Mouse (Mus musculus): Measurements from ENCODE around the gene Ano3. TPM values are rescaled to one million over a fixed set of nuclear protein-coding genes. Genes with fewer than 3 reads are reported as not detected.

Ano3 gene
- total RNA-seq, 2 experiments from 2014 or later: not detected

DNA sequence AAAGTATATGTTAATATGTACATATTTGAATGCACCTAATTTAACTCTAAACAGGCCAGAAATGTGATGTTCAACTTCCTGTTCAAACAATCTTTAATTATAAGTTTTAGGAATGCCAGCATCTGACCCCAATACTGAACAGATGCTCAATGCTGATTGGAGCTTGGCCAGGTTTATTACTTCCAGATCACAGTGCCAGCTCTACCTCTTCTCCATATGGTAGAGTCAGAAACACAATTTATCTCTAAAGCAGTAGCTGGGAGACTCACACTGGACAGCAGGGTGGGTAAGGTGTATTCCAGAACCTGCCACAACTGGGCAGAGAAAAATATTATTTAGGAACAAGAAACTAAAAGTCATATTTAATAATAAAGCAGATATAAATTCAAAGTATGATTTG lies 134.5 kb downstream of the Ano3 start:
- no peak for ATAC-seq (replicated peaks; ENCODE audit: poor library complexity, severe bottlenecking)

DNA sequence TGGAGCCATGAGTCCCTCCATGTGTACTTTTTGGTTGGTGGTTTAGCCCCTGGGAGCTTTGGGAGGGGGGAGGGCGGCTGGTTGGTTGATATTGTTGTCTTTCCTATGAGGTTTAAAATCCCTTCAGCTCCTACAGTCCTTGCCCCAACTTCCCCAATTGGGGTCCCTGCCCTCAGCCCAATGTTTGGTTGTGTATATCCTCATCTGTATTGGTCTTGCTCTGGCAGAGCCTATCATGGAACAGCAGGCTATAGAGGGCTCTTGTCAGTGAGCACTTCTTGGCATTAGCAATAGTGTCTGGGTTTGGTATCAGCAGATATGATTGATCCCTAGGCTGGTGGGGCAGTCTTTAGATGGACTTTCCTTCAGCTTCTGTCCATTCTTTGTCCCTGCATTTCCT lies 135.8 kb downstream of the Ano3 start:
- no peak for ATAC-seq (replicated peaks; ENCODE audit: poor library complexity, severe bottlenecking)

- ATAC-seq (replicated peaks; ENCODE audit: poor library complexity, severe bottlenecking): no peak
Observed at GRCm38 (mm10) chr2:110806302-110807093, 144.2 kb downstream of the Ano3 start.

DNA sequence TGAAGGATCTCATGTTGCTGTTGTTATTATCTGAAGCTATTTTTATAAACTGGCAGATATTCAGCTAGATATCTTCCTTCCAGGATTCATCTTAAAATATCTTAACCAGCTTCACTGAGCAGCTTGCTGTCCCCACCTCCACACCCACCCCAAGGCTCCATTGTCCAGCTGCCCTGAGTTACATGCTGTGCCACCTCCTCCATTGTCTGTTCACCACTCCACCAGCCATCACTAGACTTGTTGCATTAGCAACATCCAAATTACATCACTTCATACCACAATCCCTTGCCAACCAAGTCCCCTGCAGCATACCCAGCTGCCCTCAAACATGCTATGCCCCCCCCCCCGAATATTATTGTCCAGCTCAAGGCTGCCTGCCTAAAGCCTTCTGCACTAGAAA lies 154.8 kb downstream of the Ano3 start:
- no peak for ATAC-seq (replicated peaks; ENCODE audit: poor library complexity, severe bottlenecking)

GRCm38 (mm10) chr2:110795433-110795832 lies 155.3 kb downstream of the Ano3 start:
- ATAC-seq (replicated peaks; ENCODE audit: poor library complexity, severe bottlenecking): no peak

GRCm38 (mm10) chr2:110787396-110787795 lies 163.3 kb downstream of the Ano3 start:
- ATAC-seq (replicated peaks; ENCODE audit: poor library complexity, severe bottlenecking): no peak

DNA sequence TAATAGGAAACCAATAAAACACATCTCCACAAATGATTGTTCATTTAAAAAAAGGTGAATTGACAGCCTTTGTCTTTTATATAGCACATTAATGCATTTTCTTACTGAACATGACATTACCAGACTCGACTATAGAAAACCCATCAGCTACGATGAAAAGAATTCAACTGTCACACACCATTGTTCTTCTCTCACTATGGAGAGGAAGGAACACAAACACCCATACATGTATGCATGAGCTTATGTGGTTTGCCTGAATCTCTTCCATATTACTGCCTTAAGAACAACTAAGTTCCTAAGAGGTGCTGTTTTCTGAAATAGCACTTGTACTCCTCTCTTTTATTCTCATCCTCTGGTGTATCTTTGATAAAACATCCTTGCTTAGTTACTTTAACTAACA lies 191.3 kb downstream of the Ano3 start:
- ATAC-seq (replicated peaks; ENCODE audit: poor library complexity, severe bottlenecking): no peak

DNA sequence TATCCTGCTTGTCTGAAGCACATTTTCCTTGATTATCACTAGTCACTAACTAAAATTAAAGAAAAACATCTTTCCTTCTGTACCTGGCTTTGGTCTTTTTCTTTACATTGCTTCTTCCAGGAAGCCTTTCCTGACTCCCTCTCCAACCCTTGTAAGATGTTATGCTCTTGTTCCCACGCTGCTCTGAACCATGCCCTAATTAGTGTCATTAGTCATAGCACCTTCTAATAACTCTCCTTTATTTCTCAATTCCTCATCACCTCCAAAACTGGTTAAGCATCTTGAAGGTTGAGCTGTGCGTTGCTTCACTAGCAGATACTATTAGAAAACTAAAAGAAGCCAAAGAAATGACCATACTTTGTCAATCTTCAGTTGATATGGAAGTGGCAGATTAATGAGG lies 193.2 kb downstream of the Ano3 start:
- ATAC-seq (replicated peaks; ENCODE audit: poor library complexity, severe bottlenecking): no peak

DNA sequence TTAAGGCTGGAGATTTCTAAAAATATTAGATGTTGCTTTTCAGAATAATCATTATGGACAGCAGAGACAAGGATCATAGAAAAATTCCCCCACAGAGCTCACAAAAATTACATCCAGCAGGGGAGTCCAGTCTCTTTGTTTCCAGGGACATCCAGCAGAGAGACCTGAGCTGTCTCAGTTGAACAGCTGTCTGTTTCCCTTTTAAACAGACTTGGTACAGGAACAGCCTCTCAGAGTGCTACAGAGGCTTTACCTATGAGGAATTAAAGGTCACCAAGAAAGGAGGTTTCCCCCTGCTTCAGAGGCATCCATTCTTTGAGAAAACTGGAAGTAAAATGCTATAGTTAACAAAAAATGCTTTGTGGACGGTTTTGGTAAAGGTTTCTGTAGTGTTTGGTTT lies 210.2 kb downstream of the Ano3 start:
- ATAC-seq (replicated peaks; ENCODE audit: poor library complexity, severe bottlenecking): no peak

- ATAC-seq (replicated peaks; ENCODE audit: poor library complexity, severe bottlenecking): no peak
Observed at GRCm38 (mm10) chr2:110739781-110740180, 210.9 kb downstream of the Ano3 start.

DNA sequence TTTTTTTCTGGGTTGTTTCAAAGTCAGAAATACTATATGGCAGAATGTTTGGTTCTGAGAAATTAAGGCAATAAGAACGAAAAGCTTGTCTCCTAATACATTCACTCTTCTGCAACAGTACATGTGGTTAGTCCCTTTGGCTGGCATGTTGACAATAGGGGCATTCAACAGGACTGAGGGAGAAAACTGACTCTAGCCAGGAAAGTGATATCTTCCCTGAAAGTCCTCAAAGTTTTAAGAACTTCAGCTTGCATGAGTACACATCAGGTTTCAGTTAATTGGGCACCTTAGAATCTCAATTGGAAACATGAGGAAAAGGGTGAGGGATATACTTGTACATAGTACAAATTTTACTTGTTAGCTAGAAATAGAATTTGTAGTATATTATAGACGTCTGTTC lies 212.7 kb downstream of the Ano3 start:
- no peak for ATAC-seq (replicated peaks; ENCODE audit: poor library complexity, severe bottlenecking)

DNA sequence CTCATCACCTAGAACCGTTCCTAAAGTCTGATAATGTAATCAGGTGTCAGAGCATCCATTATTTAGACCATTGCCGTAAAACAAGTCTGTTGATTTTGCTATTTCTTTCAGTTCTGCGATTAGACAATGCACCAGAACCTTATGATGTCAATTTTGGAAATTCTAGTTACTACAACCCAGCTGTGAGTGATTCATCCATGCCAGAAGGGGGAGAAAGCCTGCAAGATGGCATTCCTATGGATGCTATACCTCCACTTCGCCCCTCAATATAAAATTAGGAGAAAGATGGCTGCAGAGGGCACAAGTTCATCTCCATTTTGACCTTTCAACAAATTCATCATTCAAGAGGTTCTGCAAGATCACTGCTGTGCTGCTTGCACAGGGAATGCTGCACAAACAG lies 213.5 kb downstream of the Ano3 start:
- no peak for ATAC-seq (replicated peaks; ENCODE audit: poor library complexity, severe bottlenecking)

DNA sequence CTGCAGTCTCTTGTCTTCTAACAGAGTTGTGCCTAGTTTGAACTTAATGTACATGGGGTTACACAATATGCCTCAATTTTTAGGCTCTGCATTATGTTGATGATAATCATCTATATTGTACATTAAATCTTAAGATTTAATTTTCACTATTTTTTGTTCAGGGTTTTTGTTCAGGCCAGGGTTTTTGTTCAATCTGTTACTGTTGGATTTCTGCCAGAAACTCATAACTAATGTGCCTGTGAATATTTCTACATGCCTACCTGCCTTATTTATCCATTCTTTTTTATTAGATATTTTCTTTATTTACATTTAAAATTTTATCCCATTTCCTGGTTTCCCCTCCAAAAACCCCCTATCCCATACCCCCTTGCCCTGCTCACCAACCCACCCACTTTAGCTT lies 224.6 kb downstream of the Ano3 start:
- no peak for ATAC-seq (replicated peaks; ENCODE audit: poor library complexity, severe bottlenecking)

DNA sequence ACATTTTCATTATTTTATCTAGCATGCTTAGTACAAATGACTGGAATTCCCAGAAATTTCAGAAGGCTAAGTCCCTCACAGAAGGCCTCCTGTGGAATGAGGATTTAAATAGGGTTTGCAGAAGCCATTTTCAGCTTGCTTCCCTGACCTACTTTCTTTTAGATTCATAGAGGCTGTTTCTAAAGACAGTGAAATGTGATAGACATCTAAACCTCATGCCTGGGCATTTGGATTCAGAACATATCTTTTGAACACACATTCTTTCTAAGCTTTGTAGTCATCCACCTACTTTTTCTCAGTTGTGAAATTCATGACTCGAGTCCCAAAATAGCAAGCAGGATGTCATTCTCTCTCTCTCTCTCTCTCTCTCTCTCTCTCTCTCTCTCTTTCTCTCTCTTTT lies 228.5 kb downstream of the Ano3 start:
- no peak for ATAC-seq (replicated peaks; ENCODE audit: poor library complexity, severe bottlenecking)

DNA sequence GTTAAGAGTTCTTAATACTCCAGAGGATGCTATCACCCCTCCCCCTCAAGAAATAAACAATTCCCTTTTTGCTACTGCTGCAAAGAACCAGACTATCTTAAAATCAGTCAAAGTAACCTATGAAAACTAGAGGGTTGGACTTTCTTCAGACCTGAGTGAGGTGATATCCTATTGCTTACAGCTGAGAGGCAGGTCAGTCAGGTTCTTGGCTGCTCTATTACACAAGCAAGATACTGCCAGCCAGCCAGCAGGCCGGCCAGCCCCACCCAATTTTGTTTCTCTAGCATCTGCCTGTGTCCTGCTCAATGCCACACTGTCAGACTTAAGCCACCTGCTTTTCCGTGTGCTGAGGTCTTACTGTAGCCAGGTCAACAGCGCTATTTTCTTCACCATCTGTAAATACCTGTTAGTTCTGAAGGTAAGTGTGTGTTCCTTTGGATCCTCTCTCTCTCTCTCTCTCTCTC lies 229.4 kb downstream of the Ano3 start, which contains the start of gene Muc15:
TSS of gene Muc15 (plus strand) at position 51 of the 464 bp plus-strand sequence.
- ATAC-seq (replicated peaks; ENCODE audit: poor library complexity, severe bottlenecking): no peak

DNA sequence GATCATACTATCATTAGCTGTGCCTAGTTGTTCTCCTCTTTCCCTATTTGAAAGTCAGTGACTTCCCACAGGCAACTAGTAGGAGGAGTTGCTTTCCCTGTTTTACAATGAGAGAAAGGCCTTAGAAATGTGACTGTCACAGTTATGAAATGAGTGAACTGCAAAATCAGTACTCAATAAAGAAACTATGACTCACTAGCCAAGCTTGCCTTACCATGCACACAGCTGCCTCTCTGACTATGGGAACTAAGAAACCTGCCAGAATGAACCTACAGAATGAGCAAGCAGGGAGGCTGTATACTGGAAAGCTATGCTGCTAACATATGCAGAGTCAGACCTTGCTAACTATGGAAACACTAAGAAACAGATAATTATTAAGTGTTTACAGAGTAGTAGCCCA lies 231.7 kb downstream of the Ano3 start:
- no peak for ATAC-seq (replicated peaks; ENCODE audit: poor library complexity, severe bottlenecking)

GRCm38 (mm10) chr2:110710055-110710720 lies 240.5 kb downstream of the Ano3 start:
- ATAC-seq (replicated peaks; ENCODE audit: poor library complexity, severe bottlenecking): no peak

DNA sequence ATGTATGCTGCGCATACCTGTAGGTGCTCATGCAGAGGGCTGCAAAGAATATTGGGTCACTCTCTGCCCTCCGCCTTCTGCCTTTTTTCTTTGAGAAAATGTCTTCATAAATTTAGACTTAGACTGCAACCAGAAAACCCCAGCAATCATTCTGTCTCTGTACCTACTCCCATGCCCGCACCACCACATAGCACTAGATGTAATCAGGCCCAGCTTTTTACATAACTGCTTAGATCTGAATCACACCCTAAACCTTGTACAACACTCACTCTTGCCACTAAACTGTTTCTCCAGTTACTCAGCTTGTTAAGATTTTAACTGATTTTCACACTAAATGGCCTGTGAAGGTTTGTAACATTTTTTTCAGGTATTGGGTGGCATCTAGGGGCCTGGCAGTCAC lies 241.3 kb downstream of the Ano3 start:
- ATAC-seq (replicated peaks; ENCODE audit: poor library complexity, severe bottlenecking): no peak

GRCm38 (mm10) chr2:110671071-110671624 lies 279.6 kb downstream of the Ano3 start:
- no peak for ATAC-seq (replicated peaks; ENCODE audit: poor library complexity, severe bottlenecking)

DNA sequence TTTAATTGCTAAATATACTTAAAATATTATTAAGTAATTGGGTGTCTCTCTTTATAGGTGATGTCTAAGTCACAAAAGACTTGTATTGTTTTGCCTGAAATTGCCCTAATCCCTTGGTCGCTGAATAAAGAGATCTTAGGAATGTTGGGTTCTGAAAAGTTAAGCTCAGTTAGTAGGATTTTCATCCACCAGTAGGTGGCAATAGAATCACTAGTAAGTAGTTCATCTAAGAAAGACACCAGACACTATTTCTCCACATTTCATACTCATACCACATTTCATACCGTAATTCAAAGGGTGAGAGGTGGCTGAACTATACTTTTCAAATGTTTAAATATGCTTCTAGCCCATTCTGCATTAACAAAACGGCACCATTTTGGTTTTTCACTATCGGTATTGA lies 287.4 kb downstream of the Ano3 start:
- ATAC-seq (replicated peaks; ENCODE audit: poor library complexity, severe bottlenecking): no peak

- no peak for ATAC-seq (replicated peaks; ENCODE audit: poor library complexity, severe bottlenecking)
Observed at GRCm38 (mm10) chr2:110644846-110645245, 305.9 kb downstream of the Ano3 start.

GRCm38 (mm10) chr2:110644358-110644757 lies 306.4 kb downstream of the Ano3 start:
- no peak for ATAC-seq (replicated peaks; ENCODE audit: poor library complexity, severe bottlenecking)
